Mouse (Mus musculus) thymus, postnatal 4 days (tissue): ENCODE measurements around the gene Hsd17b12.

Experiments
- DNase-seq: peaks from one replicate; pipeline ENCODE4 v3.0.0; 2021

Gene Hsd17b12

DNA sequence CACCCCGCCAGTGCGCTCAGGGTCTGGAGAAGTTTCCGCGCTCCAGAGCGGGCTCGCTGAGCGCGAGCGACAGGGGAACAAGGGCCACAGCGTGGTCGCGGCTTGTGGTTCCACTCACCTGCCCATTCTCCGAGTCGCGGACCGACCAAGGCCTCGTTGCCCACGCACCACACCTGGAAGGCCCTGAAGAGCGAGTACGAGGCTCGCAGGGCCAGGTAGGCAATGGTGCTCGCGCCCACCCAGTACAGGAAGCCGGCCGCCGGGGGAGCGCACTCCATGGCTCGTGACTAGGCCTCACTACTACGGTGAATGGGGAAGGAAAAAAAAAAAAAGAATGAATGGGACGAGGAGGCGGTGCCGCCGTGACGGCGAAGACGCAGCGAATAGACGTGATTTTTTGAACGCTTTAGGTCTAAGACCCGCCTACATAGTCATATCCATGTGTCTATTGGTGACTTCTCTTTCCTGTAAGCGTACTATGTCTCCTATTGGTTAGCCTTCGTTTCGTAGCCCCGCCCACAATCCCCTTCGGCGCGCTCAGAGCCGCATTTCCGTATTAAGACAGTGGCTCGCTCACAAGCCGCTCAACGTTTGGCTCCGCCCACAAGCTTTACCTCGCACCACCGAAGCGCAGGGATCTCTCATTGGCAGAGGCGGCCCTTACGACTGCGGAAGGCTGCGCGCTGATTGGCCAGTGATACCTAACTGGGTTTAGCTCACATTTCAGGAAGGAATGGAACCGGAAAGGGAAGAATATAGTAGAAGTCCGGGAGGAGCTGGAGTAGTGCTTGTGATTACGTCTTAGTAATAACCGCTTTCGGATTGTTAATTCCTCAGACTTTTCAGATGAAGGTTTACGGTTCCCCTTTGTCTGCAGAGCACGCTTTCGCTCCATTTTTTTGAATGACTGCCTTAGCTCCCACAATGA lies at the start of gene Hsd17b12:
TSS of gene Hsd17b12 (minus strand) at position 373 of the 928 bp plus-strand sequence.
- DNase-seq = peak; percentile 98

DNA sequence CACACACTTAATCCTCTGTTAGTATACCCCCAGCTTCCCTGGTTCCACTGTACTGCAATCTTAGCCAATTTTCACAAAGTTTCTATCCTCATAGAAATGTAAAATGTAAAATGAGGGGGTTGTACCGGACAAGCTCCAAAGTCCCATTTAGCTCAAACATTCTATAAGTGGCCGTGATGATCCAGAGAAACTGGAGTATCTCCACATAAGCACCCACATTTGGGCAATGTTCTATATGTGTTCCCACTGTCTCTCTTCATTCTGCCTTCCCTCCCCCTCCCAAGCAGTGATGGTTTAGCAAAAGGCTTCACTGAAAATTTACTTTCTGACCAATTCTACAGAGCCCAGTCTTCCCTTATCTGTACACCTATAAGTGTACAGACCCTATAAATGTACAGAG lies 27.1 kb upstream of the Hsd17b12 start:
- no peak for DNase-seq

DNA sequence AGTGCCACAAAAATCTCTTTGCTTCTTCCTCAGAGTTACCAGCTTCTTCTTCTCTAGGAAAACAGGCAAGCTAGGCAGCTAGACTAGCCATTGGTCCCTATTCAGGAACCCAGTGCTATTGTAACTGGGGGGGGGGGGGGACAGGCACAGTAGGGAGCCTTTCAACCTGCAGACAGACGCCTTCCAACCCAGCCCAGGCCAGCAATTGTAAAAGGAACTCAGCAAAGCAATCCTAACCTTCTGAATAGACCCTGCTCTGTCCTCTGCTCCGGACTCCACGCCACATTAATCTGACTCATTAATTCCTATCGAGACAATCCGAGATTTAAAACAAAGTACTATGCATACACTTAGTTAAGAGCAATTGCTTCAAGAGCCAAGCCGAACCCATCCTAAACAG lies 26.4 kb upstream of the Hsd17b12 start:
- no peak for DNase-seq

DNA sequence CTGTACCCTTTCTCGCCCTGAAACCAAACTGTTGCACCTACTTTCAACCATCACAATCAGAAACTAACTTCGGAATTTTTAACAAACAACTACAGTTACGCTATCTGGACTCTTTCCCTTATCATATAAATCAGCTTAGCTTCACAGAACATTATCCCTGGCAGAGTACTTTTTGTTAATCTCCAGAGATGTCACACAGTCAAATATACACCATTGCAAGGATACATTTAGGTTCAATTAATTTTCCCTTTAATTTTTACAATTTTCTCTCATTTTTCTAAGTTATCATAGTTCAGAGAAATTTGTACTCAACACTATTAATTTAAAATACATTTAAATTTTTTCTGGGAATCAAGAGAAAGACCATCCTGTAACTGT lies 21.3 kb upstream of the Hsd17b12 start:
- no peak for DNase-seq

DNA sequence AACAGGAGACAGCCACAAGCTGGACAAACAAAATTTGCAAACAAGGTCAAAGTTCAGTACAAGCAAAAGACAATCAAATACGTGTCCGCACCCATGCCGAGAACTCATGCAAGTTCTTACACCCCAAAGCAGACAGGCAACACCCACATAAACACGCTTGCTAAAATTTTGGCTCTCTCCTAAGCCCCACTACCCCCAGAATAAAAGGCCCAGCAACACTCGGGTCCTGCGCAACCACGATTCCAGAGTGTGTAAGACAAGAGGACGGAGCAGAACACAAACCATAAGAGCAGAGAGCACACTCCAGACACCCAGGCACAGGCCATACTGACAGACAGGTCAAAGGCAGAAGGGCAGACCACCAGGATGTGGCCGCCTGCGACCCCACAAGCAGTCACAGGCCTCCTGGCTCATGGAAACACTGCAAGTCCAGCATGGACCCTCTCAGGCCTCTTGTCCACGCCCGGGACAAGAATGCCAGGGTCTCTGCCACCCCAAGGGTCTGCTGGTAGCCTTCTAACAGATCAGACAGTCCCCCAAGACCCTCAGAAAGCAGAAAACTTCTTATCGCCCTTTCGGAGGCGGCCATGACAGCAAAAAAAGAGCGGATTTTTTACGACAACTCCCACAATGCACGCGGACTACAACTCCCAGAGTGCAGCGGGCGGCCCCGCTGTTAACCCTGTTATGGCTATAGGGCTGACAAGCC lies 20.7 kb upstream of the Hsd17b12 start:
- DNase-seq = peak; percentile 91

DNA sequence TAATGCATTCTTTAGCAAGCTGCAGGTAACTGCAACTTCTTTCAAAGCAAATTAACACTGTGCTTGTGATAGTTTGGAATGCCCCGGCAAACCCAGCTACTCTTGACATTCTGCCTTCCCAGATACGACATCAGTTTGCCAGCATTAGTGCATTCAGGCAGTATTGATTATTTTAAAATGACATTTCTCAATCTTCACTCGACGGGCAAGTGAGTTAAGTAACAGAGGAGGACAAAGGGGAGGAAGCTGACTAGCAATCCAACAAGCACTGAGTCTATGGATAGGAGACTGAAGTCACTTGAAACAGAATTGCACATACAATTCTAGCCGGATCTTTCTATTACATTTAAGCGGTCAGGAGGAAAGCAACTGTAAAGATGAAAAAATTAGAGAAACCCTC lies 19.5 kb upstream of the Hsd17b12 start:
- no peak for DNase-seq

DNA sequence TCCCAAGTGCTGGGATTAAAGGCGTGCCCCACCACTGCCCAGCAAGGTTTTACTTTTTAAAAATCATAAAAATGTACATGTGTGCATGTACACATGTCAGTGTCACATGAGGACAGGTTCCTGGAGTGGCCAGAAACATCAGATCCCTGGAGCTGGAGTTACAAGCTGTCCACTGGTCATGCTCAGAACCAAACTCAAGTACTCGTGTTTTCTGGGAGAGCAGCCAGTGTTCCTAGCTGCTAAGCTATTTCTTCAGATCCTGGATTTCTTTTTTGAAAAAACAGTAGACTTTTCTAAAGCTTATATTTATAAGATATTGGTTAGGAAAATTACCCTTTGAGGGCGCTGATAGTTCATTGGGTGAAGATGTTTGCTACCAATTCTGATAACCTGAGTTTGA lies 18.6 kb upstream of the Hsd17b12 start:
- no peak for DNase-seq

DNA sequence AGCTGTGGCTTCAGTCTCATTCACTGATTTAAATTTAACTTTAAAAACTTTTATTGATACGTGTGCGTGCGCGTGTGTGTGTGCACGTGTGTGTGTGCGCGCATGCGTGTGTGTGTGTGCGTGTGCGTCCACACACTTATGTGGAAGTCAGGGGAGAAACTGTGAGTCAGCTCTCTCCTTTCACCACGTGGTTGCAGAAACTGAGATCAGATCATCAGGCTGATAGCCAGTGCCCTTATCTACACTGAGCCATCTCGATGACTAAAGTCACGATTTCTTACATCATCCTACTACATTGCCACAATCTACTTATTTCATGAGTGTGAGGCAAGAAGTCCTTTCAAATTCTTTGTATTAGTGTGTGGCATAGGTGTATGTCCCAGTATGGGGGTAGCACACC lies 15.8 kb upstream of the Hsd17b12 start:
- DNase-seq = no peak

DNA sequence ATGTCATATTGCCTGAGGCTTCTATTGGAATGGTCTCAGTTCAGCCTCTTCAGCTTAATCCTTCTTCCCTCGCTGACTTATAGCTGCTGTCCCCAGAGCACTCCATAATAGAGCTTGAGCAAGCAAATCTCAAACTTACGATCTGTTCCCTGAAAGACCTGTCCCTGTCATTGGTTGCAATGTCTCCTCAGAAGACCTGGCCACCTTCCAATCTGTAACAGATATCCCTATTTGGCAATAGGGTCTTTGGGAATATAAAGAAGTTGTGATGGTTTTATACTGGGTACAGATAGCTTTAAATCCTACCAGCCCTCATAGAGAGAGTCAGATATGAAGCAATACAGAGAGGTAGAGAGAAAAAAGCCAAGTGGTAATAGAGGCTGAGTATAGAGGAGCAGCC lies 5.4 kb upstream of the Hsd17b12 start:
- DNase-seq = no peak

DNA sequence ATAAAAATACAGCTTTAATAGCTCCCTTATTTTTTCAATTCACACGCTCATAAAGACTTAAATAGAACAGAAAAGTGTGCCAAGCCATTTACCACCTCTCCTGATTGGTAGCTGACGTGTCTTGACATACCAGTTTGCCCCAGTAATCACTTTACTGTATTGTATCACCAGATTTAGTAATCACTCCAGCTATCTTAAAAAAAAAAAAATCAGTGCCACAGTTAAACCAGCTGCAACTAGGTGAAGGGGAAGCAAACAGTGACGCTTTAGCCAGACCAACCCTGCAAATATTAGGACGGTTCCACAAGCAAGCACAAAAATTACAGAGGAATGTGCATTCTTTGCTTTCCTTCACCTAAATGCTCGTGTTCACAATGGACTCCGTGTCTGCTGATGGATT lies 4.4 kb upstream of the Hsd17b12 start:
- DNase-seq = no peak

DNA sequence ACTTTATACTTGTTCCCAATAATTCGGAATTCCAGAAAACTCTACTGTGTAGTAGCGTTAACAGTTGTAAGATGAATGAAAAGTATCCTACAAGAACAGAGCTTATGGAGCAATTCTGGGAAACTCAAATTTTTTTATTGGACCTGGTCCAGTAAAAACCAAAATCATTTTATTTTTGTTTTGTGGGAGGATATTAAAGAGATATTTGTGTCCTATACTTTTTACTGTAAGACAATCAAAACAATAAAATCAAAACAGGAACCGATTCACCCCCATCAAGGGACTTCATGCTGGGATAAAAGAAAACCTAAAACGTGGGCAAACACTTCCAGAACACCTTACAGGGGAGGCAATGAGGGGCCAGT lies 738 bp upstream of the Hsd17b12 start:
- DNase-seq = no peak

DNA sequence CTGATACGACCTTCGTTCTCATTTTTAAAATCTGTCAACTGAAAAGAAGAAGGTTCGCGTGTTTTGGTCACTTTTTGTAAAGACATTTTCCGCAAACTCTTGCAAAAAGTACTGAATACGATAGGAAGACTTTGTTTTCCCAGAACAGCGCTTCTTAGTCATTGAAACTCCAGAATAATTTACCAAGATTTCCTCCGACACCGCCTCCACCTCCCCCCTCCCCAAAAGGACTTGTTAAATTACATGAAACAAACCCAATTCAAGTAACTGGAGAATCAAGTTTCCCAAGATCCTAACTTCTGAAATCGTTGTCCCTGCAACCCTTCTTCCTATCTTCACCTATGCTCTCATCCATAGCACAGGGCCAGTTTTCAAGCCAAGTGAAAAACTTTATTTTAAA lies 713 bp downstream of the Hsd17b12 start:
- no peak for DNase-seq

DNA sequence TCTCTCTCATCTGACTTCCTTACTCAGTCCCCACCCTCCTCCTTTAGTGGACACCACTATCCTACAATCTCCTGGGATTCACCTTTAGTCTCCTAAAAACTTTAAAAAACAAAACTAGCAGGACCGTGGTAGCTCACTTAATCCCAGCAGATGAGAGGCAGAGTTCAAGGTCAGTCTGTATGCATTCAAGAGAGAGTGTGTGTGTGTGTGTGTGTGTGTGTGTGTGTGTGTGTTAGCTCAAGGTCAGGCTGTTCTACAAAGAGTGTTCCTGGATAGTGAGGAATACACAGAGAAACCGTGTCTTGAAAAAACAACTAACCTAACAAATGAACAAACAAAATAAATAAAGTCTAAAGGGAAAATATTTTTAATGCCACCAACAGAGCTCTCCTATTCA lies 12.6 kb downstream of the Hsd17b12 start:
- DNase-seq = no peak

DNA sequence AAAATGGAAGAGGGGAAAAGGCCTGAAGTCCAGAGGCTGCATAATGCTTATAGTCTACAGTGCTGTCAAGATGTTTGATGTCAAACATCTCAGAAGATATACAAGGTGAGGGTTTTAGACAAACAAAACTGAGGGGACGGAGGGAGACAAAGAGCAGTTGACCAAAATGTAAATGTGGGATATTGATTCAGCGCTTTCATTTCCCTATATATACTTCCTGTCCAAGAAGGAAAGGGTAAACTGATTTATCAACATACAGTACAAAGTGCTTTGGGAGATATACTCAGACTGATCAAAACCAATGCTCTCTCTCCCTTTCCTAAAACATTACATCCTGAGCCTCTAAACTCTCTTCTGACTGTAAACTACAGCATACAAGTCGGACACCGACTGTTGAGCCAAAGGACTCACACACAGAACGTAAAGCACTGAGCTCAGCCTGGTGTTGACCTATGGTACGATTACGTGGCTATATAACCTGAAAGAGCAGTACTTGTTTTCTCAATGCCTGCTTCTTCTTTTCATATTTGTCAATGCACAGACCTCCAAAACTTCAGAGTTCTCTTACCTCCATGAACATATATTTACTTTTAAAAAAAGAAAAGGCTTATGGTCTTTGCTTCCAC lies 13.1 kb downstream of the Hsd17b12 start:
- no peak for DNase-seq

DNA sequence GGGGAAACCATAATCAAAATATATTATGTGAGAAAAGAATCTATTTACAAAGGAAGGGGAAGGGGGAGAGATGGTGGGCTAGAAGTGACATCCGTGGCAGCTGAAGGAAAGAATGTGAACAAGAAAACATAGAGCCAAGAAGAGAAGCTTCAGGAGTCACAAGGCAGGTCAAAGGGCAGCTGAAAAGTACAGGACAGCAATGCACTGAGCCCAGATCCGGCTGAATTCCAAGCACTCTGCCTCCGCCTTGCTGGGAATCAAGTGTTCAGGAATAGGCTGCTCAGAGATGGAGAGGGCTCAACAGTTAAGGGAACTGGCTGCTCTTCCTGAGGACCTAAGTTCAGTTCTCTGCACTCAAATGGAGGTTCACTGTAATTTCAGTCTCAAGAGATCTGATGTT lies 16.5 kb downstream of the Hsd17b12 start:
- no peak for DNase-seq

DNA sequence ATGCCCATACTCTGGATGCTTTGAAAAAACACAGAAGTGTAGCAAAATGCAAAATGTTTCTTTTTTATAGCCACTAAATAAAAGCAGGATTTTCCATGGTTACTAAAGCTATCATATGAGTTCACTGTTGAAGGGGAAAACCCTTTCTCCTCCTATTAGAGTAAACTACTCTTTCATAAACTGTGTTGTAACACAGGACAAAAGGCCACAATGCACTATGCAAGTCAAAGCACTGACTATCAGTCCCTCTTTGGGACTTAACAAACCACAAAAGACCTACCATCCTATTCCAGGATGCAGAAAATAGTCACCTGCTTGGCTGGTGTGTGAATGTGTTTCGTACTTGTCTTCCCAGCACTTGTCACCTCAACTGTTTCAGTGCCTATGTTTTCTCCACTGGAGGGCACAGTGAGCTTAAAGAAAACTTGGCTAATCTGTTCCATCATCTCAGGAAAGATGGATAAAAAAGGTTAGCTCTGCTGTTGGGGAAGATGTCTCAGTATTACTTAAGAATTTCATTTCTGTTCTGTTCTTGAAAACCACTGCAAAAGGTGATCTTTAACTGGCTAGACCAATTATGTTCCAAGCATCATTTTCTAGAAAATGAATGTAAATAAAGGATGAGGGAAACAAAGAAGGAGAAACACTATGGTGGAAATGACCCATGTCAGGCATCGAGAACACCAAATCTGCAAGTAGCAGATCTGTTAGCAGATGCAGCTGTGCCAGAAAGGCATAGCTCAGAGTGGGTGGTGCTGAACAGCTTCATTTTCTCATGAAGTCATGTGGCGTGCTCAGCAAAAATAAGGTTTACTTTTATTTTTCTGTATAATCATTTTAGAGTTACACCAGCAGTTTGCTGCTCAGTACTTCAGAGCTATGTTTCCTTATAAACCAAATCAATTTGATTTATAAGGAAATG lies 19.0 kb downstream of the Hsd17b12 start:
- no peak for DNase-seq

DNA sequence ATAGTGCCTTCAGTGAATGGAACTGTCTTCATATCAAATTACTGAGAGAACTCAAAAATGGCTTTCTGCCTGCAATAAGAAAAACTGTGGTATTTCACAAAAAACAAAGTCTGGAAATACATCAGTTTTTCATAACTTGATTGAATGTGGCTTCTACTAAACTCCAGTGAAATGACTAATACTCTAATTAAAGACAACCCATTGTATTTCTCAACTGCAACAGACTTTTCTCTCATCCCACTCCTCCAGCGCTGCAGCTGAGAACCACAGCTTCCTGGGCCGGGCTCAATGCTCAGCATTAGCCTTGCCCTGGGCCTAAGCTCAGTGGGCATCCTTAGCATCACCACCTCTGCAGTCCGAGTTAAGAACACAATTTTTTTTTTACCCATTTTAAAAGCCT lies 20.9 kb downstream of the Hsd17b12 start:
- no peak for DNase-seq

DNA sequence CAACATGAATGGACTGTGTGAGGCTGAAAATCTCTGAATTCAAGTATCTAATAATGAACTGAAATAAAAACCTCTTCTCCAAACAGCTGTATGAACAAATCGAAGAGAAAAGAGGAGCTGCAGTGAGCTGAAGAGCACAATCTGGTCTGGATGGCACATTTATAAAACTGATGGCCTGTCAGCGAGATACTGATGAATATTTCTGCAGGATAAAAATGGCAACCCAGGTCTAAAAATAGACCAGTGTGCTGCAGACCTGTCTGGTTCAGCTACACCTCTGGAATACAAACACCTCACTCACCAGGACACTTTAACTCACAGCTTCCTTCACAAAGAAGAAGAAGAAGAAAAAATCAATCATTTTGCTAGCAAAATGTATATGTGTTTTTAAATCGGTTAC lies 29.3 kb downstream of the Hsd17b12 start:
- DNase-seq = no peak

DNA sequence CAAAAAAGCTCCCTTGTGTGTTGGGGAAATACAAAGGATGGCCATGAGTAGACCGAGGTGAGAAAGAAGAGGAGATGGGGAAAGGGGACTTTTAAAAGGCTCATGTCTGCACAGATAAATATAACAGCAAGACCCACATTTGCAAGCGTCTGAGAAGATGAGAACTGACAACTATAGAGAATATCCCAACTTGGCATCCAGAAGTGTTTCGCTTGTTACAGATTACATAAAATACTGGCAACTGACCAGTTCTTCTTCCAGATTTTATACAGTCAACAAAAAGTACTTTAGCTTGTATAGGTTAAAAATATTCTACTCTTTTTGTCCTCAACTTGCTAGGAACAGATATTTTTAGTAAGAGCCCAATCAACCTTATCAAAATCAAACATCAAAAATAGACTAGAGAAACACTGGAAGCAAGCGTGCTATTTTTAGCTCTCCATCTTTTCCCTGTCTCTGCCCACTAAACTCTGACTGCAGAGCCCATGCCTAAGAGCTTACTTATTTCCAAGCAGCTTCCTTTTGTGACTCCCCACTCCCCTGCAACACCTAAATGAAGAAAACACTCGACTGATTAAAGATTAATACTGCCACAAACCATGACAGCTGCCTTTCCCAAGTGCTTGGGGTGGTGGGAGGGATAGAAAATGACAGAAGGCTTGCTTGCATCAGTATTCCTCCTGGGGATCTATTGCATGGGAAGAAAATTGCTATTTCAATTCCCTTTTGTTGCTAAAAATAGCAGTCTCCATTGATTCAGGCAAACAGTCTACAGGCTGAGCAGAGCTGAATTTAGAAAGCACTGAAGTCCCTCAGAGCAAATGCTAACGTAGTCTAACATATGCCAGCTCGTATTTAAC lies 35.4 kb downstream of the Hsd17b12 start:
- DNase-seq = no peak

DNA sequence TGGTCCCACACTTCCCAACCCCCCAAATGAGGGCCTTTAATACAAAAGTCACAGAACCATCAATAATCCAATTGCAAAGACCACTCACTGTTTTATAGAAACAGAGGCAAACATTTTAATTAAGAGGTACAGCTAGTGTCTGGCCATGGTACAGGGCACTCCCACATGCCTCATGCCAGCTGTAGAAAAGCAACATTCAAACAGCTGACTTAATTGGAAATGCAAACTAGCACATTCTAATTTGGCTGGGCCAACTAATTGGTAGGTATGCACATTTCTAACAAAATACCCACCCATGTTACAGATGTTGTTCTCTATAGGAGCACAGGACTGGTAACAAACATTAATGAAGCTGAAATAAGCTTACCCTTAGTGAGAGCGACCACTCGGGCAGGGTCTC lies 54.0 kb downstream of the Hsd17b12 start:
- no peak for DNase-seq

DNA sequence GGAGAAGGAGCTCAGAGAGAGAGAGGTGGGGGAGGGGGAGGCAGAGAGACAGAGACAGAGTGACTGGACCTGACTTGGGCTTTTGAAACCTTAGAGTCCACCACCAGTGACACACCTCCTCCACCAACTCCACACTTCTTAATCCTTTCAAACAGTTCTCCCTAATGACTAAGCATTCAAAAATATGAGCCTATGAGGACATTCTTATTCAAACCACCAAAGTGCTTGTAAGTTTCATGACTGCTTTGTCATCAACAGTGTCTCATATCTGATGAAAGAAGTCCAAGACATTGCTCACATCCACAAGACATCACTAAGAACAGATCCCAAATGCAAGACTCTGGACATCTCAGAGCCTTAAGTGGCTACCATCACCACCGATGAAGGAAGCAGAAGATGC lies 67.9 kb downstream of the Hsd17b12 start:
- DNase-seq = no peak

DNA sequence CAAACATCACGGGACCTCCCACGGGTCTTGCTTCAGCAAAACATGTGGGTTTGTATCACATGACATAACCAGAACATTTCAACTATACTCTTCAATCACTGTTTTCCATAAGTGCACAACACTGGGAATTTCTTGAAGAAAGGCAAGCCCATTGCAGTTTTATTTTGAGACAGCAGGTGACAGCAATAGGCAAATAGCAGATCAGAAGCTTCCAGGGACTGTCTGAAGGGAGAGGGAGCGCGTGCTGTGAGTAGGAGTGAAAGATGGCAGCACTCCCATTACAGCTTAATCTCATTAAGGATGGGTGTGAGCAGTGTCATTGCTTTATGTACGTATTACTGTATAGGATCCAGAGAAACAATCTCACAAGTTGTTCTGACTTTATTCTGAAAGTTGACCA lies 88.3 kb downstream of the Hsd17b12 start:
- DNase-seq = no peak
